Mouse (Mus musculus): ENCODE measurements around the gene Eif3g. TPM values are rescaled to one million over a fixed set of nuclear protein-coding genes. Genes with fewer than 3 reads are reported as not detected.

Gene Eif3g
- total and polyA plus RNA-seq, 3 experiments, result 1,516 to 1,873 TPM; not detected in 1

DNA sequence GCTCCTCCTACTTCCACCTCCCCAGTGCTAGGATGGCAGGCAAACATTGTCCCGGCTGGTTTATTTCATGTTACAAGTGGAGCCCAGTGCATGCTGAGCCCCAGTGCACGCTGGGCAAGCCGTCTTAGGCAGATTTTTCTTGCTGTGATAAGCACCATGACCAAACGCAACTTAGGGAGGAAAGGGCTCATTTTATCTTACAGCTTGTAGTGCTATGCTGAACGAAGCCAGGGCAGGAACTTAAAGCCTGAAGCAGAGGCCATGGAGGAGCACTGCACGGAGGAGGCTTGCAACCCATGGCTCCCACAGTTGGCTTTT lies 3.7 kb upstream of the Eif3g start:
- Histone ChIP-seq H3K27me3 (ENCODE audit: control insufficient read depth in 1 of 2, insufficient read depth in 2 of 2, low read length in 2 of 2) (no peaks in the 10 kb centered on the region), H3K4me3 (ENCODE audit: control insufficient read depth in 1 of 2, insufficient read depth in 1 of 2, low read depth in 2 of 2, low read length in 2 of 2) (peak overlapping the region; percentile 30 to 32), H3K4me1 (ENCODE audit: control insufficient read depth in 1 of 2, insufficient read depth in 2 of 2, low read length in 2 of 2) (peaks cover 6 to 21% of the 10 kb centered on the region in 2 experiments), H3K27ac (ENCODE audit: control insufficient read depth, low read depth, low read length) (peak overlapping the region; percentile 72), H3K79me2 (ENCODE audit: control insufficient read depth, insufficient read depth, low read length, poor library complexity) (peaks cover 13% of the 10 kb centered on the region), H3K9ac (ENCODE audit: control insufficient read depth, low read depth, low read length, poor library complexity, severe bottlenecking) (peak overlapping the region; percentile 54), H3K9me3 (replicated peaks; ENCODE audit: insufficient read depth, low read length) (no peaks in the 10 kb centered on the region), H3K36me3 (ENCODE audit: control insufficient read depth in 1 of 2, insufficient read depth in 2 of 2, low read length in 2 of 2) (peaks cover 13 to 32% of the 10 kb centered on the region in 2 experiments)
- TF ChIP-seq MAZ (IDR thresholded peaks at IDR 0.05; ENCODE audit: low read depth, low read length) (no peak), CHD2 (IDR thresholded peaks at IDR 0.05; ENCODE audit: low read length) (no peak), MAX (IDR thresholded peaks at IDR 0.05; ENCODE audit: low read length) (no peak), MXI1 (IDR thresholded peaks at IDR 0.05; ENCODE audit: low read depth, low read length) (no peak), USF1 (IDR thresholded peaks at IDR 0.05; ENCODE audit: low read depth, low read length) (no peak), UBTF (IDR thresholded peaks at IDR 0.05; ENCODE audit: borderline replicate concordance, insufficient read depth, low read depth, low read length) (0 out of 2 replicates have a peak, but pooled peaks have one; percentile 74), ETS1 (IDR thresholded peaks at IDR 0.05; ENCODE audit: low read depth, low read length) (no peak), EP300 (IDR thresholded peaks at IDR 0.05; ENCODE audit: low read depth in 1 of 2, low read length in 2 of 2) (no peak), POLR2AphosphoS2 (IDR thresholded peaks at IDR 0.05; ENCODE audit: low read length) (no peak), NRF1 (IDR thresholded peaks at IDR 0.05; ENCODE audit: insufficient read depth, low read depth, low read length, poor library complexity, severe bottlenecking) (no peak), GATA1 (IDR thresholded peaks at IDR 0.05; ENCODE audit: low read depth, low read length) (no peak), CTCF (IDR thresholded peaks at IDR 0.05 in 2 of 3, conservative IDR thresholded peaks at IDR 0.05 in 1 of 3; ENCODE audit: control insufficient read depth in 1 of 3, insufficient read depth in 1 of 3, low read depth in 2 of 3, low read length in 3 of 3, poor library complexity in 1 of 3, severe bottlenecking in 1 of 3) (no peak), KAT2A (conservative IDR thresholded peaks at IDR 0.05; ENCODE audit: low read depth, low read length) (no peak), TBP (IDR thresholded peaks at IDR 0.05; ENCODE audit: low read depth, low read length) (peak; percentile 92), BHLHE40 (IDR thresholded peaks at IDR 0.05; ENCODE audit: borderline replicate concordance, low read depth, low read length) (no peak), USF2 (IDR thresholded peaks at IDR 0.05; ENCODE audit: borderline replicate concordance in 1 of 2, insufficient read depth in 1 of 2, low read depth in 1 of 2, low read length in 2 of 2) (no peak), ZKSCAN1 (IDR thresholded peaks at IDR 0.05; ENCODE audit: low read depth, low read length) (no peak), MYB (IDR thresholded peaks at IDR 0.05; ENCODE audit: low read depth, low read length) (no peak), ZNF384 (IDR thresholded peaks at IDR 0.05; ENCODE audit: low read depth, low read length) (no peak), GABPA (IDR thresholded peaks at IDR 0.05; ENCODE audit: low read depth, low read length) (no peak), POLR2A (IDR thresholded peaks at IDR 0.05; ENCODE audit: control insufficient read depth in 1 of 2, insufficient read depth in 1 of 2, low read depth in 1 of 2, low read length in 2 of 2, poor library complexity in 1 of 2) (peak in 1 of 2 experiments; percentile 88; a peak in 2 of 4 replicates), RCOR1 (IDR thresholded peaks at IDR 0.05; ENCODE audit: low read depth, low read length) (no peak), MEF2A (IDR thresholded peaks at IDR 0.05; ENCODE audit: extremely low read depth, insufficient replicate concordance, low read depth, low read length, poor library complexity, severe bottlenecking) (no peak)
- DNase-seq (ENCODE audit: low read depth, low spot score), result peak; percentile 98

All from MEL (cell line).